Mouse (Mus musculus) thymus, postnatal 0 days (tissue): ENCODE results near the gene Dhx37. TPM values are rescaled to one million over a fixed set of nuclear protein-coding genes. Genes with fewer than 3 reads are reported as not detected.
"Not testable (repeated sequence)": the region's sequence is repeated elsewhere in the genome, so short reads cannot be mapped to it uniquely, and the experiment has no call there.

Source experiments
- DNase-seq: peaks from one replicate; pipeline ENCODE4 v3.0.0-alpha.2; 2015; ENCODE audit warnings: low spot score
- polyA plus RNA-seq: library from polyadenylated mRNA; unstranded; fragments of >200 nt; fragmentation: Nextera tagmentation; extraction: Ambion mirVana; gene quantifications from 2 replicates; pipeline ENCODE4 v1.2.1, GENCODE M21; 2015

Dhx37 gene
- polyA plus RNA-seq, 1 experiment from 2014 or later: 8.1 TPM

DNA sequence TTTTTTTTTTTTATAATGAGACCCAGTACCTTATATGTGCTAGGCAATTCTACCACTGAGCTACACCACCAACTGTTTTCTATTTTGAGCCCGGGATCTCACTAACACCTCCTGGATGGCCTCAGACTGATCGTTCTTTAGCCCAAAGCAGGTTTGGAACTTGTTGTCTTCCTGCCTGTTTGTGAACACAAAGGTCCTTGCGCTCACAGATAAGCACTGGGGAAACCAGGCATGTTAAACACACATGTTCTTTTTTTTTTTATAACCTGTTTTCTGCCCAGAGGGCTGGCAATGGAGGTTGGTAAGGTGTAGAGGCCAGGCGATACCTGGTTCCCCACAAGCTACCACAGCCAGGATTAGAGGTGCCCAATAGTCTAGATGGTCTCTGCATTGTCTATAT, 14.7 kb upstream of the Dhx37 start:
- no peak for DNase-seq

DNA sequence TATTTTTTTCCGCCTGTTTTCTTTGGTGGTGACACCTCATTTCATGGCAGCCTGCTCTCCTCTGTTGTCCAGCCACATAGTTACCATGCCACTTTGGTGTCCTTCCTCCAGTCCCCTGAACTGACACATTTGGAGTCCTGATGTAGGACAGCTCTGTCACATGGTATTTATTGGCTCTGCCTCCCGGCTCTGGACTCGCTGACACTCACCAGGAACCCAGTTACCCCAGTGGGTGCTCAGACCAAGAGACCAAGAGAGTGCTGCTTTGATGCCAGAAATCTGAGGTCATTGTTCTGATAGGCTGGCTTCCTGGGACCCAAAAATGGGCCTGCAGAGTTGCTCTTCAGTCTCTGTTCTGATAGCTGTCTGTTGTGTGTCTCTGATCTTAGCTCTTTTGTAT, 14.1 kb upstream of the Dhx37 start:
- no peak for DNase-seq

DNA sequence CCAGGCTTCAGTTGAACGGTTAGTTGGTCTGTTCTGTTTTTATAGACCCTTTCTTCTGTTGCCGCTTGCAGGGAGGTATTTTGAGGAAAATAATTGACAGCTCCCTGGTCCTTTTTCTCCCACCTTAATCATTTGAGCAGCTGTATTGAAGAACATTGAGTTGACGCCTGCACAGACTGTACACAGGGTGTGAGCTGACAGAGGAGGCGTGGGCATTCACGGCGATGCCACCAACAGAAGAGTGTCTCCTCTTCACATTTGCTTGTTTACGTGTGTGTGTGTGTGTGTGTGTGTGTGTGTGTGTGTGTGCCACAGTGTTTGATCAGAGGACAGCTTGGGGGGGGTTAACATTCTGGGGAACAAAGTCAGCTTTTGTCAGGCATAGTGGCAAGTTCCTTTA, 12.4 kb upstream of the Dhx37 start:
- no peak for DNase-seq

DNA sequence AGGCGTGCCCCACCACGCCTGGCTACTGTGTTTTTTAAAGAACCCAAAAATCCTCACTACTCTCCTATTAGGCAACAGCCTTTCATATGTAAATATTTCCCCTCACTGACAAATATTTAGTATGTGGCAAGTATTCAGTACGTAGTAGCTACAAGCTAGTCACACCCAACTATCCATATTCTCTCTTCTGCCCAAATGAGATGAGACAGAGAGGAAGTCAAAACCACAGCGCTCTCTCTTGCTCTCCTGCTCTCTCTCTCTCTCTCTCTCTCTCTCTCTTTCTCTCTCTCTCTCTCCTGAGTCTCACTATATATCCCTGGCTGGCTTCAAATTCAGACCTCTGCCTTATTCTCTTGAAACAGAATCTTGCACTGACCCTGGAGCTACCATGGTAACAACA, 10.6 kb upstream of the Dhx37 start:
- peak; percentile 52 for DNase-seq

DNA sequence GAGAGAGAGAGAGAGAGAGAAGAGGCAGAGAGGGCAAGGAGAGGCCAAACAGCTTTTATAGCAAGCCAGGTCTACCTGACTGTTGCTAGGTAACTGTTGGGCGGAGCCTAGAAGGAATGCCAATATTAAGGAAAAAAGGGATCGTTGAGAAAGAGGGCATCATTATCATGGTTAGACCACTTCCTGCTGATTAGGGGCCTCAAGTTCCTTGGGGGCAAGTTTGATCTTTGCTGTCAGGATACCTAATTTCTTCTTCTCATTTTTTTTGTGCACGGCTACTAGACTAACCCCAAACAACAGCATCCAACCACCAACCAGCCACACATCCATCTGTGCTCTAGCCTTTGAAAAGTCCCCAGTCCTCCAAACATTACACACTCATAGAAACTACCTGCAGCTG, 10.0 kb upstream of the Dhx37 start:
- peak; percentile 34 for DNase-seq

DNA sequence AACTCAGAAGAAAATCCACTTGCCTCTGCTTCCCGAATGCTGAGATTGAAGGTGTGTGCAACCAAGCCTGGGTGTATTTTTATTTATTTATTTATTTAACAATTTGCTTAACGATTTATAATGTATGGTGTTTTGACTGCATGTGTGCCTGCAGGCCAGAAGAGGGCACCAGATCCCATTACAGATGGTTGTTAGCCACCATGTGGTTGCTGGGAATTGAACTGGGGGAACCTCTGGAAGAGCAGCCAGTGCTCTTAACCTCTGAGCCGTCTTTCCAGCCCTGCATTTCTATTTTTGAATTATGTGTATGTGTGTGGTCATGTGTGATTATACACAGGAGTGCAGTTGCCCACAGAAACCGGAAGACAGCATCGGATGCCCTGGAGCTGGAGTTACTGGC, 9.4 kb upstream of the Dhx37 start:
- no peak for DNase-seq

DNA sequence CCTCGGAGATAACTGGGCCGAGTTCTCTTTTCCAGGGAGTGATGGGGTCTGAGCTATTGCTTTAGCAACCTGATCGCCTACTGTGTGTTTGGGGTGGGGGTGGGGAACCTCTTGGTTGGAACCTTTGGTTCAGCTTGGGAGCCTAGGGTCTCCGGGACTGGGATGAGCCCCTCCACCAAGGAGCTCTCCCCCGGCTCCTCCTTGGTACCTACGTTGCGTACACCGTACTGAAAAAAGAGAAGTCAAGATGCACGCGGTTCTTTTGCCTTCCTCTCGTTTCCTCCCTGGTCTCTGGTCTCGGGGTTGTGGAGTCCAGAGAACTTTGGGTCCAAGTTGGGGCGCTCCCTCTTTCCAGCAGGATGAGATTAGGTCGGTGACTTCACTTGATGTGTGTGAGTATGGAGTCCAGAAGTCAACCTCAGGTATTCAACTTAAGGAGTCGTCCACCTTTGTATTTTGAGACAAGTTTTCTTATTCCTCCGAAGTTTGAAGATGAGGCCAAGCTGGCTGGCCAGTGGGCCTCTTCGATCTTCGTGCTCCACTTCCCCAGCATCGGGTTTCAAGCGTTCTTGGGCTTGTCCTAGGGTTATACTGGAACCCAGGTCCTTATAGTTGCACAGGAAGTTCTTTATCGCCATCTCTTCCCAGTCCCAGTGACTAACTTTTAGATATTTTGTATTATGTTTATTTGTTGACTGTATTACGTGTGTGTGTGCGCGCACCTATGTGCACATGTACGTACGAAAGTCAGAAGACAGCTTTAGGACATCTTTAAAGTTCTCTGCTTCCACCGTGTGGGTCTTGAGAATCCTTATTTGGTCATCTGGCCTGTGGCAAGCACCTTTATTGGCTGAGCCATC, 8.4 kb upstream of the Dhx37 start:
- peak; percentile 29 for DNase-seq

DNA sequence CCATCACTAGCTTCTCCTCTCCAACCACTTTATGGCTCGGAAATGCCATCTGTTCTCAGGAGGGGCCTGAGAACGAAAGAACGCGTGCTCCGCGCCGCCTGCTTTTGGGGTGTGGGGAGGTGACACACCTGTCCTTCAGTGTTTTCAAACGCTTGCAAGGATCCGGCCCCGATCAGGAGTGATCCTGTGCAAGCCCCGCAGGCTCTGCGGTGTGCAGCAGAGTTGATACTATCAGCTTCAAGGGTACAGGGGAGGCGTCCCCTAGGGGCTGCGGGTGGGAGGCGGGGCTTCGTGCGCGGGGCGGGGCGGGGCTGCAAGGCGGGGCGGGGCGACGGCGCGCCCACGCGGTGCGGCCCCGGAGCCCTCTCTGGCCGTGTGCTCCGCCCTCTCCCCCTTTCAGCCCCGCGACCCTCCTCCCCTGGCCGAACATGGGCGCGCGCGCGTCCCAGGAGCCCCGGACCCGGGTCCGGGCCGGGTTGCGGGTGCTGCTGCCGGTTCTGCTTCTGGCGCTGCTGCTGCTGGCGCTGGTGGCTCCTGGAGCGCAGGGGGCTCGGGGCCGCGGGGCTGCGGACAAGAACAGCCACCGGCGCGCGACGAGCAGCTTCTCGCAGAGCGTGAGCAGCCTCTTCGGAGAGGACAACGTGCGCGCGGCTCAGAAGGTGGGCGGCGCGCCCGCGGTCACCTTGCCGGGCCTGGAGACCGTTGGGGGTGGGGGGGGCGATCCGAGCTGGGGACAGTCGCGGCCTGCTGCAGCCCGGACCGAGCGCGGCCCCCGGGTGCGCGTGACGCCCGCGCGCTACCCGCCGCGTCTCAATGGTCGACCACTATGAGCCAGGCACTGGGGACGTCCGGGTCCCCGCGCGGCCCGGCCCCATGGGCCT, 7.6 kb upstream of the Dhx37 start, which contains the start of gene Bri3bp:
Gene Bri3bp (plus strand): TSS at position 335 of the 881 bp plus-strand sequence.
- peak; percentile 77 for DNase-seq

DNA sequence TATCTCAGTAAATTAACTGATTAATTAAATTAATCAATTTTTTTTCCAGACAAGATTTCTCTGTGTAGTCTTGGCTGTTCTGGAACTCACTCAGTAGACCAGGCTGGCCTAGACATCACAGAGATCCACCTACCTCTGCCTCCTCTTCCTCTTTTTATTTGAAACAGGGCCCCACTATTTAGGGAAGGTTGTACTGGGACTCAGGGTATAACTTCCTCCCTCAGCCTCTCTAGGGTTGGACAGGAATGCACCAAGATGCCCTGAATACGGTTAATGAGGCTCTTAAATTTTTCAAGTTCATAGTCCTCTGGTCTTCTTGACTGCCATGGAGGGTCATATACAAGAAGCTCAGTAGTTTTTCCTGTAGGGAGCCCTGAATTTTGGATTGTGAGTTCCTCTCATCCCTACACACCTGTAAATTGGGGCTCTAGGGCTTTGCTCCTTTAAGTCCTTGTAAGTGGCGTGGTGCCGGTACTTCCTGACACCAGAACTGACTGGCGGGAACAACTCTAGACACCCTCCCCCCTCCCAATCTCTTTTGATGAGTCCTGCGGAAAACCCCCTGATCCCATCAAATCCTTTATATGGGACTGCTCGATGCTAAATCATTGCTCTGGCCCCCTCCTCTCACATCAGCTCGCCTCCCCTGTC, 6.8 kb upstream of the Dhx37 start:
- no peak for DNase-seq

DNA sequence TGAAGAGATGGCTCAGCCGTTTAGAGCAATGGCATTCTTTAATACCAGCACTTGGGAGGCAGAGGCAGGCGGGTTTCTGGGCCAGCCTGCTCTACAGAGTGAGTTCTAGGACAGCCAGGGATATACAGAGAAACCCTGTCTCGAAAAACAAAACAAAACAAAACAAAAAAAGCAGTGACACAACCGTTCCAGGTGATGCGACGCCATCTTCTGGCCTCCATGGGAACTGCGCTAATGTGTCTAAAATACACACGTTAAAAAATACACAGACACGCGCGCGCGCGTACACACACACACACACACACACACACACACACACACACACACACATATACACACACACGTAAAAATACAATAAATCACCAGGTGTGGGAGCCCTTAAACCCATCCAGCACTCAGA, 426 bp upstream of the Dhx37 start:
- not testable (repeated sequence) for DNase-seq

DNA sequence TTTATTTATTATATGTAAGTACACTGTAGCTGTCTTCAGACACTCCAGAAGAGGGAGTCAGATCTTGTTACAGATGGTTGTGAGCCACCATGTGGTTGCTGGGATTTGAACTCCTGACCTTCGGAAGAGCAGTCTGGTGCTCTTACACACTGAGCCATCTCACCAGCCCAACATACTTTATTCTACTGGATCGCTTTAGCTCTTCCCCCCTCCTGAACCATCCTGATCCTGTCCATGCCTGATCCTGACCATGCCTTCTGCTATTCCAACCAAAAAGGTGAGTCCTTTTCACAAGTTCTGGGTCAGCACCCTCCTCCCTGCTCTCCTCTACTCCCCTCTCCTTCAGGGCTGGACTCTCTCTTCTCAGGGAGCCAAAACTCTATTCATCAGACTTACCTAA, 1.6 kb downstream of the Dhx37 start:
- not testable (repeated sequence) for DNase-seq

DNA sequence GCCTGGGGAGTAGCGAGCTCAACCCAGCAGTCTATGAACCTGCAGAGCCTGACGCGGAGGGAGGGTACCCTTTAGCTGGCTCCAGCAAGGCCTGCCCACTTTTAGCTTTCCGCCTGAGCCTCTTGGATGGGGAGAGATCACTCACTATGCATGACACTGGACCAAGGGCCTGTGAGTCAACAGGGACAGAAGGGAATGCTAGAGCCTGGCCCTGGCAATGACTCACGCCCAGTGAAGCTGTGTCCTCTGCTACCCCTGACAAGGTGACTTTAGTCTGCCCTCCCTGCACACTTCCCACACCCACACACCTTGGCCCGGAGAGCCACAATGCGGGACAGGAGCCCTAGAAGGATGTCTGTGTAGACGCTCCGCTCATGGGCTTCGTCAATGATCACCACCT, 7.6 kb downstream of the Dhx37 start:
- DNase-seq: no peak

DNA sequence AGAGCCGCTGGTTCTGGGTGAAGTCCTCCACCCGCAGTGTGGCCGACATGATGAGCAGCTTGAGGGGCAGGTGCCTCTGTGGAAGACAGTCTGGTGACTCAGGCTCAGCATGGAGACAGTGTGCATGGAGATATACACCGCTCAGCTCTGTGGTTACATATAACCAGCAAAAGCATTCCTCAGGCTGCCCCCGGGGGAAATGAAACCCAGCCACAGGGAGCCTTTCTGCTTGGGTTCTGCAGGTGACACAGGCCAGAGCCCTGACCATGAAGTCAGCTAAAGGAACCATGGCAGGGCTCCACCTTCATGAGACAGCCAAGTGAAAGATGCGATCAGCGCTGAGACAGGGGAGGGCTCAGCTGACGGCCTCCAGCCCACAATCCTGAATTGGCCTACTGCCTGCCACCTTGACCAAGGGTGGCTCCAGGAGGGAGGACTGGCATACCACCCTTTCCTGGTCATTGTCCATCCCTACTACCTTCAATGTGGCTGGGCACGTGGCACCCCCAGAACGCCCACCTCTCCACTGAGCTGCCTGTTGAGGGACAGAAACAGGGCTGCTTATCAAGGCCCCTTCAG, 8.1 kb downstream of the Dhx37 start:
- DNase-seq: no peak

DNA sequence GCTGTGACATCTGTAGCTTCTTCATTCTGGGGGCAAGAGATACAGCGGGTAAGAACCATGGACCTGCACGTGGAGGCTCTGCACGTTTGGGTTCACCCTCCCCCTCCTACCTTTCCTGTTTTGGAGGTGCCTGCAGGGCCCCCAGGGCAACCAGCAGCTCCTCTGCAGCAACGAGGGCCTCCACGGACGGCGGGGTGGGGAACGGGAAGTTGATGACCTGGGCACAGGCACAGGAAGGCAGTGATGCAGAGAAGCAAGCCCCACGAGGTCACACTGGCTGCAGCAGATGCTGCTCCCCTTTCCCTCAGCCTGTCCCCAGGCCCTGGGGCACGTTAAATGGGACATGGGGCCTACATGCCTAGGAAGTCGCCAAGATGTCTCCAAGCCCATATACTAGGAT, 14.8 kb downstream of the Dhx37 start:
- no peak for DNase-seq

DNA sequence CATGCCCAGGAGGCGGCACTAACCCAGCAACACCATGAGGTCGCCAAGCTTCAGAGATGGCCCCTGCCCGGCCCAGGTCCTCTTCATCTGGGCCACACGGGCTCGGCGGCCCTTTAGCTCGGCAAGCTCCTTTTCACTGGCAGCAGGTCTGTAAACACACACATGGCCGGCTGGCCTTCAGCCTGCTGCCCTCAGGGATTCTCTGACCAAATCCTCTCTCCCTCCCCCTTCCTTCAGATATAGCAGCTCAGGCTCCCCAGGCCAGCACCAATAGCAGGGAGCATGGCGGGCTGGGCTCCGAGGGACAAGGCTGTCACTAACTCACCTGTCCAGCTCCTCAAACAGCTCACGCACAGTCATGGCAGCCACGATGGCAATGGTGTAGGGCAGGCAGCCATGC, 15.3 kb downstream of the Dhx37 start:
- DNase-seq: no peak

DNA sequence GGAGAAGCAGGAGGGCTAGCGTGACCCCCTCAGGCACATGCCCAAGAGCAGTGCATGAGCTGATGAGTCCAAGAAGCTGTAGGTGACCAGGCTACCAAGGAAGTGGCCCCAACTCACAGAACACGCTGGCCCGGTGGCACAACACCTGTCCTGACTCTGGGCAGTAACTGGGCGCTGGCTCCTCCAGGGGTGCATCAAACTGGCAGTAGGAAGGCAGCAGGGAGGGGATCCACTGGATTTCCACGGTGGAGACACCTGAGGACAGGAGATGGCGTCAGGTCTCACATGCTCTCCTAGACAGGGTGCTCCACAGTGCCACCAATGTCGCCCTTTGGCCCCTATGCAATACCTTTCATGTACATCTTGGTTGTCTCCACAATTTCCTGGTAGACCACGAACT, 17.7 kb downstream of the Dhx37 start:
- DNase-seq: no peak

DNA sequence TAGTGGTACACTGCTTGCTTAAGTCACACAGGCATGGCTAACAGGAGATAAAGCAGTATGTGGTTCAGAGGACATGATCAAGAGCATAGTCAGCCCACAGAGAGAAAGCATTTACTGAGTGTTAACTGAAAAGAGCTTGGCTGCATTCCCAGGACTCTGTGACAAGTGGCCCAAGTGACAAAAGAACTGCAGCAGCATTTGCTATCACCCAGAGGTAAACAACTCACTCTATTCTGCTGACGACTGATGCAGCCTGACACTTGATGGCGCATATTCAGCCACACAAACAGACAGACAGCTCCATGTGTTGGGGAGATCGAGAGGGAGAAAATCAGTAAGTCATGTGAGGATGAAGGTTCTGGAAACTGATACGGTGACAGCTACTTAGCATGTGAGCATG, 20.2 kb downstream of the Dhx37 start:
- no peak for DNase-seq

DNA sequence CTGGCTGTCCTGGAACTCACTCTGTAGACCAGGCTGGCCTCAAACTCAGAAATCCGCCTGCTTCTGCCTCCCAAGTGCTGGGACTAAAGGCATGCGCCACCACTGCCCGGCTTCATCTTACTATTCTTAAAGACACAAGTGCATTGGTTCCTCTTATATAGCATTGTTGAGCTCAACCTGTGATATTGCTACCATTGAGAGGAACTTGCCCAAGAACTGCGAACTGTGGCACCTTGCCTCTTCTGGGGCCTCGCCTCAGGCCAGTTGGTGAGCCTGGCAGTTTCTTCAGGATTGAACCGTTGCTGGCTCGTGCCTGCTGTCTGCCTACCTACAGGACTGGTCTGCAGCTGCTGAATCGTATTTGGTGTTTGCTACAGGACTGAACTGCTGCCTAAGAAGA, 21.4 kb downstream of the Dhx37 start:
- not testable (repeated sequence) for DNase-seq

DNA sequence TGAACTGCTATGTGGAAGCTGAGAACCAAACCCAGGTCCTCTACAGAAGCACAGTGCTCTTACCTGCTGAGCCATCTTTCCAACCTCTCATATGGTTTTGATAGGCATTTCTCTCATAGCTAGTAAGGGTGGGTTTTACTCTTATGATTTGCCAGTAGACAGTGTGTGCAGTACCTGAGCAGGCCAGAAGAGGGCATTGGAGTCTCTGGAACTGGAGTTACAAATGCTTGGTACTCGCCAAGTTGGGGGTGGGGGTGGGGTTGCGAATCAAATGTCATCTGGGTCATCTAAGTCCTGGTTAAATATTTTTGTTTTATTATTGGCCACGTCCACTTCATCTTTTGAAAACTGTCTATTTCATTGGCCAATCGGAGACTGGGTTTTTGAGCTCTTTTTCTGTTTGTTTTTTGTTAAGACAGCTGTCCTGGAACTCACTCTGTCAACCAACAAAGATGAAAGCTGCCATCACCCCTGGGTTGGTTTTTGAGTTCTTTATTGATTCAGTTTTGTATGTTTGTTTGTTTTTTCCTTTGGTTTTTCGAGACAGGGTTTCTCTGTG, 21.9 kb downstream of the Dhx37 start:
- DNase-seq: peak; percentile 78

DNA sequence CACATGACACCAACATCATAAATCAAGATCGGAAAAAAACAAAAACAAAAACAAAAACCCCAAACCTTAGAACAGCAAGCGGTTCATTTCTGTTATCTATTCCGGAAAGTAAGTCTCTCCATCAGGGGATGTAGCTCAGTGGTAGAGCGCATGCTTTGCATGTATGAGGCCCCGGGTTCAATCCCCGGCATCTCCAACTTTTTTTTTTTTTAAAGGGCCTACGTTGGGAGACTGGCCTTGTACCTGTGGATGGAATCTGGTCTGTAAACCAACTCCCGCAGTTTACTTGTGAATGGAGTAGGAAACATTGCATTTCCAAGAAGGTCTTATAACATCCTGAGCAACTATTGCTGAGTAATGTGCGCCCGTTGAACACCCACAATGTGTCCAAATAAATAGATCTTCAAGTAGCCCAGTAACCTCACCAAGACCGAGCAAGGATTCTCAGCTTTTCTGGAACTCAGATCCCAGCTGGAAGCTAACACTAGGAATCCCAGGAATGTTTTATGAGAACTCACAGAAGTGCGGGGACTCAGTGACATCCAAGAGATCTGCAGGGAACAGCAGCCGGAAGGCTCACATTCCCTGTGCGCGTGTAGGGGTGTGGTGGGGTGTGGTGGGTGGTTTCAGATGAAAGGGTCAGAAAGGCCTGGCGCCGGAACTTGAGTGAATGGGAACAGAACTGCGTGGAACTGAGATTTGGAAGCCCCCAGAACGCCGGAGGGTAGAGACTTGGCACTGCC, 24.4 kb downstream of the Dhx37 start:
- DNase-seq: peak; percentile 69
